Mouse (Mus musculus): Measurements from ENCODE around the gene Akt1s1.

Akt1s1 gene

DNA sequence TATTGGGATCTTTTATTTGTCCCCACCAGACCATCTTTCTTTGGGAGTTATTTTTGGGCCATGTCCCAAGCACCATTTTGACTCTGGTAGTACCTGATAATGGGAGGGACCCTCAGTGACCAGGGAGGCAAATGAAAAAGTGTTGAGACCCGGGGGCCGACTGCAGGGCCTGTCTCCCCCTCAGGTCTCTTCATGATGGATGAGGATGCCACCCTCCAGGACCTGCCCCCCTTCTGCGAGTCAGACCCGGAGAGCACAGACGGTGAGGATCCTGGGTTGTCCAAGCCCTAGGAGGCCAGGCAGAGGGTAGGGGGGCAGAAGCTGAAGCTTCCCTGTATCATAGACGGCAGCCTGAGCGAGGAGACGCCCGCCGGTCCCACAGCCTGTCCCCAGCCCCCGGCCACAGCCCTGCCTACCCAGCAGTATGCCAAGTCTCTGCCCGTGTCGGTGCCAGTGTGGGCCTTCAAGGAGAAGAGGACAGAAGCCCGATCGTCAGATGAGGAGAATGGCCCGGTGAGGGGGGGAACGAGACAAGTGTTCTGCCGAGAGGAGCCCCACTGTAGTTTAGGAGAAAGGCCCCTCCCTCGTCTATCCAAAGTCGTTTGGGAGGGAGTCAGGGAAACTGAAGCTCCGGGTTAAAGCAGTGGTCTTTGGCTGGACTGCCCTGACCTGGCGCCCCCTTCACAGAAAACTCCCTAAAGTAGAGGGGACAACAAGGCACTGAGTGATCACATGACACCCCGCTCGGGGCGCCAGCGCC lies 5.0 kb downstream of the Akt1s1 start:
- peak in 1 of 2 experiments; percentile 47 for DNase-seq

GRCm38 (mm10) chr7:44854356-44855031 lies 5.7 kb downstream of the Akt1s1 start:
- peak; percentile 89 to 94 for DNase-seq

DNA sequence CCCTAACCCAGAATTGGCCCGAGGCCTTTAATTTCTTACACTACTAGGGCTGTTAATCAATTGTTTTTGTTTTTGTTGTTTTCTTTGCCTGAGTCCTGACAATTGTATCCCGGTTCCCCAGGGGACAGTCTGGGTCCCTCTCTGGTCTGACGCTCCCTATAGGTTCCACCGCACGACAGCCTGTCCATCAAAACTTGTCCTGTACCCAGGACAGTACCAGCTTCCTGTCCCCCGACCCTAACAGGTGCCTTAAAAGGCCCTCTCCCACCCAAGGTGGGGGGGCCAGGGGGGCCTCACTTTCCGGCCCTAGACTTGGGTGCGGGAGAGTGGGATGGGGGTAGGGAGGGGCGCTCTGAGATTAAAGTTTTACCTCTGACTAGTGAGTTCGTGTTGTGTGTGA lies 6.2 kb downstream of the Akt1s1 start:
- no peak for DNase-seq

DNA sequence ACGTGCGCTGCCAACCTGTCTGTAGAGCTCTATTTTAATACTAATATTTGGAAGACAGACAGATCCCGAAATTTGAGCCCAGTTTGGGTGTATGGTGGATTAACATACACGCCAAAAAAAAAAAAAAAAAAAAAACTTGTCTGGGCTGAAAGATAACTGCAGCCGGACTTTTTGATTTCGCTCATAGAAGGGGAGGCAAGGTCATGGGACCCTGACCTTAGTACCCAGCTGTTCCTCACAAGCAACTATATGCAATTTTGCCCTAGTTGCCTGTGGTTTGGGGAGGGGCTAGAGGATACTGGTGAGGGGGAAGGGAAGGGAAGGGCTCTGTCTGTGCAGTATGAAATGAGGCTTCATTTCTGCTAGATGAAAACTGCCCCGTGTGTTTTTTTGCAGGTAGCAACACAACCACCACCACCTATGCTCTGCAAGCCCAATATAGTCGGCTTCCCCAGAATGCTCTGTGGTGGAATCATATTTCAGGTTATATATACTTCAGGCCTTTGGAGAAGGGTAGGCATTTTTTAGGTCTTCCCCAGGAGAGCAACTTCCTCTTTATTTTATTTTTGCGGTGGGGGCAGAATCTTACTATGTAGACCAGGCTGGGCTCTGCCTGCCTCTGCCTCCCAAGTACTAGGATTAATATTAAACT lies 7.6 kb downstream of the Akt1s1 start:
- DNase-seq = no peak

GRCm38 (mm10) chr7:44857042-44857552 lies 8.3 kb downstream of the Akt1s1 start, which contains the start of gene Pnkp:
Gene Pnkp, plus strand, starts transcription at chr7:44857139.
- peak; percentile 87 to 92 for DNase-seq

DNA sequence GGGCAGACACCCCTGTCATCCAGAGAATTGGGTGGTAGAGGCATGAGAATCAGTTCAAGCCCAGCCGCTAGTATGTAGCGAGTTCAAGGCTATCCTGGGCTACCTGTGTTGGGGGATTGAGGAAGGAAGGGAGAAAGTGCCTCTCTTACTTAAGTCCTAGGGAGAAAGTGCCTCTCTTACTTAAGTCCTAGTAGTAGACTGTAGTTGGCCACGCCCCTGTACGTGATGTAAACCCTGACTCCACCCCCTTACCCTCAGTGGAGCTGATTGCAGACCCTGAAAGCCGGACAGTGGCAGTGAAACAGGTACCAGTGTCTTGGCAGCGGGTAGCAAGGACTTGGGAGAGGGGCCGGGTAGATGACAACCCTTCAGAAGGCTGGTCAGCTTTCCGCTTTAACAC lies 9.1 kb downstream of the Akt1s1 start:
- peak; percentile 56 to 62 for DNase-seq

- DNase-seq = no peak
These were observed 11.1 kb downstream of the Akt1s1 start for GRCm38 (mm10) chr7:44859896-44860295.

DNA sequence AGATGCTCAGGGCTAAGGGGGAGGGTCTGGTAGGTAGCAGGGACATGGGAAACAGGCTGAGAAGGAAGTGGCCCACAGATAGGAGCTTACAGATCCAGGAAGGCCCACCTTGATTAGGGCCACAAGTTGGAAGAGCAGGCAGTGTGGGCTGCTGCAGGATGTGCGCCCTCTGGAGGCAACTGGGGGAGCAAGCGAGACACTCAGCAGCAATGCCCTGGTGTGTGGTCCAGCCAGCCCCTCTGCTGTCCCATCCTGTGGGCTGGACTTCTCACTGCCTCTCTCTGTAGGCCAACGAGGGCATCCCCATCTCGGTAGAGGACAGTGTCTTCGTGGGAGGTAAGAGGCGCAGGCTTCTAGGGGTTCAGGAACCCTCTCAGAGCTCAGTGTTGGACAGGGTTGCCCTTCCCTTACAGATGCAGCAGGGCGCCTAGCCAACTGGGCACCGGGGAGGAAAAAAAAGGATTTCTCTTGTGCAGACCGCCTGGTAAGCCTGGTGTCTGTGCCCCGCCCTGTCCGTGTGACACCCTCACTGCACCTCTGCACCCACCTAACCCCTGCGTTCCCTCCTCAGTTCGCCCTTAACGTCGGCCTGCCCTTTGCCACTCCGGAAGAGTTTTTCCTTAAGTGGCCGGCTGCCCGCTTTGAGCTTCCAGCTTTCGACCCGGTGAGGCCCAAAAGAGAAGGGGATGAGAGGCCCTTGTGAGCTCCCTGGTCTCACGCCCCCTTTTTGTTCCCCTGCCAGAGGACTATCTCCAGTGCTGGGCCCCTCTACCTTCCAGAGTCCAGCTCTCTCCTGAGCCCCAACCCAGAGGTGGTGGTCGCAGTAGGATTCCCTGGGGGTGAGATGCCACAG lies 12.0 kb downstream of the Akt1s1 start:
- DNase-seq = peak; percentile 89 to 91

- DNase-seq = no peak
These were observed 12.6 kb downstream of the Akt1s1 start for GRCm38 (mm10) chr7:44861429-44861816.

GRCm38 (mm10) chr7:44862434-44862833 lies 13.6 kb downstream of the Akt1s1 start:
- no peak for DNase-seq

GRCm38 (mm10) chr7:44863210-44863609 lies 14.4 kb downstream of the Akt1s1 start:
- no peak for DNase-seq

- no peak for DNase-seq
These were observed 15.2 kb downstream of the Akt1s1 start for GRCm38 (mm10) chr7:44863982-44864494.

DNA sequence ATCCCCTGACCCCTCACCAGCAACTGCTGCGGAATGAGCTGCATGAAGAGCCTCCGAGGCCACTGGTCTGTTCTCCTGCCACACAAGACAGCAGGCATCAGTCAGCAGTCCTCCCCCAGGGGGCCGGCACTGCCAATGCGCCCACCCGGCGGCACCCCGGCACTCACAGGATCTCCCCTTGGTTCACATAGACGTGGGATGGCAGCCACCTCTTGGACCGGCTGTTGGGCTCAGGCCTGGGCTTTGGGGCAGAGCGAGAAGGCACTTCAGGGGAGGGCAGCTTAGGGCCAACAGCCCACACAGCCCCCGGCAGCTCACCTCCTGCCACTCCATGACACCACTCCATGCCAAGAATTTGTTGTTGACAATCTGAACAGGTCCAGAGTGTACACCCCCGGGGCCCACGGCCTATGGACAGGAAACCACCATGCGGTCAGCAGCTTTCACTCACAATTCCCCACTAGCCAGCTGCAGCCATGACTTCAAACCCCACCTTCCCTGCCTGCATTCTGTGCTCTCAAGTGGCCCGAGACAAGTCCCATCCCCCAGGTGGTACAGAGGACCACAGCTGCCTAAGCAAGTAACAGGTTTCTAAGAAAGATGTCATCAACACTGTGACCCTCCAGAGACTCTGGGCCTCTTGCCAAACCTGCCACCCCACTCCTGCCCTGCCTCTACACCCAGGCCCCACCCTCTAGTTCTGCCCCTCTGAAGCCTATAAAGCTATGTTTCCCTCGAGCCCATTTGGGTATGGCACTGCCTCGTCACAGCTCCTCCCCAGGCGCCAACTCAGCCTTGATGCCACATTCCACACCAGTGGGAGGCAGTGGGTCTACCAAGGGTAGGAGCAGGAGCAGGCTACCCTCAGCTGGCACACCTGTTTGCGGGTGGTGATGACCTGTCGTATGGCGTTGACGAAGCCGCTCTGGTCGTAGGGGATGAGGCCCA lies 16.1 kb downstream of the Akt1s1 start:
- DNase-seq = peak in 1 of 2 experiments; percentile 46

GRCm38 (mm10) chr7:44866276-44867009 lies 17.7 kb downstream of the Akt1s1 start:
- DNase-seq = peak; percentile 72 to 82

DNA sequence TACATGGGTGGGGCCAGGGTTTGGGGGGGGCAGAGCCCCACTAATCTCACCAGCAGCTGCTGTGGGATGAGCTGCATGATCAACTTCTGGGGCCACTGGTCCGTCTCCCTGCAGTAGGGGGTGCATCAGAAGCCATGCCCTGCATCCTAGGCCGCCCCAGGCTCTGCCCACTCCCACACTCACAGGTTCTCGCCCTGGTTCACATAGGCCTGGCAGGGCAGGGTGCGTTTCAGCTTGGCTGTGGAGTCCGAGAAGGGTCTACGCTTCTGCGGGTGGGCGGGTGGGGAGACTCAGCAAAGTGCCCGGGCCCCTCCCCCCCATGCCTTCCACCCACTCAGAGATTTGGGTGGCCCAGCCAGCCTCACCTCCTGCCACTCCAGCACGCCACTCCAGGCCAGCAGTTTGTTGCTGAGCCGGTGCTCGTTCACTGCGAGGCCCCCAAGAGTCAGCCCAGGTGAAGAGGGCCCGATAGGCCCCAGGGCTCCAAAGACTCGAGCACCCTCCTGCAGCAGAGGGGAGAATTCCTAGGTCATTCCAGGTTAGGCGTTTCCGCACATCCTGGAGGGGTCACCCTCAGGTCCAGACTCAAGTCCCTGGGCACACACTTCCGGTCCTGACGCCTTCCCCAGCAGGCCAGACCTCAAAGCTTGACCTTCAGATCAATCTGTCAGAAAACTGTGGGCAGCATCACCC lies 18.4 kb downstream of the Akt1s1 start:
- DNase-seq = peak in 1 of 2 experiments; percentile 33

GRCm38 (mm10) chr7:44867802-44868201 lies 19.0 kb downstream of the Akt1s1 start:
- DNase-seq = no peak

DNA sequence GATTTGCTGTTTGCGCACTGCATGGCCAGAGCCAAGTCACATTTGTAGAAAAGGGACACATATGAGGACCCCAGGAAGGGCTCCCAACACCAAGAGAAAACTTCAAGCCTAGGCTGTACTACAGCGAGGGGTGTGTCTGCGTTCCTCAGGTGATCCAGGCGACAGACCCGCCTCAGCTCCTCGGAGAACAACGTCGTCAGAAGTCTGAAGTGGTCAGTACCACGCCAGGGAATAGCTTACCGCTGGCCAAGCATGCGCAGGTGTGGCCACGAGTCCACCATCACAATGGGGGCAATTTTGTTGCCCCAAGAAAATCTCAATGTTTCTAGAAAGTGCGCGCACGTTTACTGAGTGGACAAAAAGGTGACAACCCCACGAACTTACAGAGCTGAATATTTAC lies 19.7 kb downstream of the Akt1s1 start:
- DNase-seq = peak; percentile 43 to 67

- peak; percentile 81 to 89 for DNase-seq
These were observed 20.3 kb downstream of the Akt1s1 start for GRCm38 (mm10) chr7:44868919-44869696.

Measured in kidney, postnatal 4 days (tissue).